Comparison of ENCODE assay signal across 16 mouse cellular contexts in genomic region chr1:33610026-33610721, GRCm38 (mm10). TPM values are rescaled to one million over a fixed set of nuclear protein-coding genes. Genes with fewer than 3 reads are reported as not detected.
DNase-seq lines count a peak whose midpoint lies in the region; ATAC-seq and TF ChIP-seq lines count a peak whose summit lies in the region.
"Had no signal": no experiment of that assay in that cellular context is flagged by ENCODE, and none has a peak within 500 bp of the region (broad histone marks: within the 10 kb centered on the region; RNA-seq: fewer than 3 reads in every experiment).

No protein-coding gene starts in this region.

- DNase-seq in heart, postnatal 10 days: no peak
- DNase-seq in lung, embryonic 14.5 days: peak; percentile 5
- no peak for DNase-seq in lung, postnatal 14 days
- DNase-seq in left cerebral cortex, adult 11 months (ENCODE audit: low spot score): no peak
- DNase-seq in neural tube, embryonic 10.5 days (ENCODE audit: extremely low spot score, low spot score): no peak
- no peak for DNase-seq in lung, postnatal 4 days
- DNase-seq: gastrocnemius, postnatal 10 days; kidney, adult 9 months; right cerebral cortex, postnatal 4 days; thymus, postnatal 36 days had no signal

- H3K4me1 ChIP-seq in heart, embryonic 13.5 days: peaks cover 10% of the 10 kb centered on the region
- H3K4me1 ChIP-seq in lung, embryonic 14.5 days (ENCODE audit: insufficient read depth): no peaks in the 10 kb centered on the region; the same call in 1 of the 2 replicates
- H3K4me1 ChIP-seq in liver, embryonic 16.5 days (ENCODE audit: control insufficient read depth, low read depth, low read length): peaks cover 9% of the 10 kb centered on the region
- H3K4me1 ChIP-seq: neural tube, embryonic 15.5 days; stomach, embryonic 15.5 days had no signal

- peaks cover 7% of the 10 kb centered on the region for H3K36me3 ChIP-seq in heart, embryonic 13.5 days
- H3K36me3 ChIP-seq in lung, embryonic 14.5 days (ENCODE audit: insufficient read depth): no peaks in the 10 kb centered on the region
- H3K36me3 ChIP-seq in liver, embryonic 16.5 days (ENCODE audit: control insufficient read depth, insufficient read depth): peaks cover 5% of the 10 kb centered on the region; the same call in 1 of the 2 replicates
- H3K36me3 ChIP-seq: limb, embryonic 15.5 days; stomach, embryonic 15.5 days had no signal

- no peak for TF ChIP-seq CTCF in lung, embryonic 14.5 days (IDR thresholded peaks at IDR 0.05; ENCODE audit: low read depth)

- H3K9ac ChIP-seq in heart, embryonic 13.5 days: no peak overlapping the region
- H3K9ac ChIP-seq in lung, embryonic 14.5 days: no peak overlapping the region
- peak overlapping the region; percentile 11; the same call in 1 of the 2 replicates for H3K9ac ChIP-seq in liver, embryonic 16.5 days (ENCODE audit: low read depth, low read length)
- H3K9ac ChIP-seq: limb, embryonic 15.5 days; neural tube, embryonic 15.5 days; stomach, embryonic 15.5 days had no signal

- peak overlapping the region; percentile 6; the same call in 1 of the 2 replicates for H3K4me2 ChIP-seq in heart, embryonic 13.5 days
- H3K4me2 ChIP-seq in lung, embryonic 14.5 days: no peak overlapping the region
- no peak overlapping the region for H3K4me2 ChIP-seq in liver, embryonic 16.5 days (ENCODE audit: low read depth, low read length)
- H3K4me2 ChIP-seq: limb, embryonic 15.5 days; neural tube, embryonic 15.5 days; stomach, embryonic 15.5 days had no signal

- no peaks in the 10 kb centered on the region for H3K9me3 ChIP-seq in heart, embryonic 13.5 days
- no peaks in the 10 kb centered on the region for H3K9me3 ChIP-seq in lung, embryonic 14.5 days (ENCODE audit: low read depth, low read length)
- no peaks in the 10 kb centered on the region for H3K9me3 ChIP-seq in liver, embryonic 16.5 days (replicated peaks; ENCODE audit: control insufficient read depth, low read length)
- H3K9me3 ChIP-seq: limb, embryonic 15.5 days; neural tube, embryonic 15.5 days; stomach, embryonic 15.5 days had no signal

- no peak overlapping the region for H3K4me3 ChIP-seq in heart, embryonic 13.5 days
- H3K4me3 ChIP-seq in lung, embryonic 14.5 days (ENCODE audit: low read depth, low read length): no peak overlapping the region
- H3K4me3 ChIP-seq in liver, embryonic 16.5 days (ENCODE audit: low read depth, low read length): no peak overlapping the region
- H3K4me3 ChIP-seq: limb, embryonic 15.5 days; megakaryocyte, embryonic 14.5 days; neural tube, embryonic 15.5 days; stomach, embryonic 15.5 days had no signal

- intact Hi-C loops in heart, postnatal 10 days (cut with DNase I): no loop called here

- WGBS in heart, embryonic 13.5 days: 40% methylated on average over 14 of the region's 14 CpGs
- 53% methylated on average over 14 of the region's 14 CpGs for WGBS in lung, embryonic 14.5 days
- 50% methylated on average over 14 of the region's 14 CpGs for WGBS in liver, embryonic 16.5 days (ENCODE audit: insufficient replicate concordance)

- H3K27ac ChIP-seq in heart, embryonic 13.5 days (replicated peaks): no peak overlapping the region
- H3K27ac ChIP-seq in lung, embryonic 14.5 days (ENCODE audit: low read depth): no peak overlapping the region
- no peak overlapping the region for H3K27ac ChIP-seq in liver, embryonic 16.5 days (ENCODE audit: low read length)
- H3K27ac ChIP-seq: limb, embryonic 15.5 days; neural tube, embryonic 15.5 days; stomach, embryonic 15.5 days had no signal

- no peak for ATAC-seq in heart, embryonic 13.5 days (ENCODE audit: extremely low read depth, insufficient number of reproducible peaks, low FRiP score, low TSS enrichment)
- no peak for ATAC-seq in lung, embryonic 14.5 days (ENCODE audit: insufficient read depth)
- ATAC-seq in liver, embryonic 16.5 days (ENCODE audit: low read depth): 0 out of 2 replicates have a peak, but pooled peaks have one; percentile 30

- no peaks in the 10 kb centered on the region for H3K27me3 ChIP-seq in heart, embryonic 13.5 days (replicated peaks)
- H3K27me3 ChIP-seq in lung, embryonic 14.5 days (ENCODE audit: insufficient read depth, low read length): no peaks in the 10 kb centered on the region
- no peaks in the 10 kb centered on the region for H3K27me3 ChIP-seq in liver, embryonic 16.5 days (ENCODE audit: control insufficient read depth, insufficient read depth, low read depth, low read length)
- H3K27me3 ChIP-seq: limb, embryonic 15.5 days; megakaryocyte, embryonic 14.5 days; neural tube, embryonic 15.5 days; stomach, embryonic 15.5 days had no signal

RNA-seq across cellular contexts. Expression of gene Prim2, which starts 59.4 kb away (rescaled TPM):
- polyA plus RNA-seq in heart, embryonic 13.5 days (2015; fragmentation: Nextera tagmentation; extraction: Ambion mirVana): 18.1 and 21.7 TPM in 2 replicates
- 1 to 10 TPM; 5.7 to 6.2 TPM for total RNA-seq in heart, postnatal 10 days (2021)
- 42.2 and 46.8 TPM in 2 replicates for polyA plus RNA-seq in lung, embryonic 14.5 days (2014; fragmentation: Nextera tagmentation; extraction: Ambion mirVana)
- 27.4 and 30.4 TPM in 2 replicates for polyA plus RNA-seq in liver, embryonic 16.5 days (2015; fragmentation: Nextera tagmentation; extraction: Ambion mirVana)
